Mouse (Mus musculus): ENCODE results near the gene Flywch1. TPM values are rescaled to one million over a fixed set of nuclear protein-coding genes. Genes with fewer than 3 reads are reported as not detected.

Flywch1 gene
- polyA plus RNA-seq, 1 experiment from 2014 or later = 48.9 TPM

- WGBS = 49% methylated on average over 38 of the region's 38 CpGs
- no peak for ATAC-seq (ENCODE audit: insufficient read depth, low FRiP score, low read depth)
- H3K27me3 ChIP-seq (replicated peaks) = peaks cover 56% of the 10 kb centered on the region
- H3K4me1 ChIP-seq = peaks cover 41% of the 10 kb centered on the region
- no peak overlapping the region for H3K9ac ChIP-seq
- H3K36me3 ChIP-seq = no peaks in the 10 kb centered on the region
- no peak overlapping the region for H3K27ac ChIP-seq
- H3K9me3 ChIP-seq = no peaks in the 10 kb centered on the region
- H3K4me2 ChIP-seq = 0 out of 2 replicates have a peak overlapping the region, but pooled peaks have one; percentile 40
- H3K4me3 ChIP-seq (replicated peaks) = no peak overlapping the region
Measured at GRCm38 (mm10) chr17:23741359-23742209, 29.8 kb downstream of the Flywch1 start.

DNA sequence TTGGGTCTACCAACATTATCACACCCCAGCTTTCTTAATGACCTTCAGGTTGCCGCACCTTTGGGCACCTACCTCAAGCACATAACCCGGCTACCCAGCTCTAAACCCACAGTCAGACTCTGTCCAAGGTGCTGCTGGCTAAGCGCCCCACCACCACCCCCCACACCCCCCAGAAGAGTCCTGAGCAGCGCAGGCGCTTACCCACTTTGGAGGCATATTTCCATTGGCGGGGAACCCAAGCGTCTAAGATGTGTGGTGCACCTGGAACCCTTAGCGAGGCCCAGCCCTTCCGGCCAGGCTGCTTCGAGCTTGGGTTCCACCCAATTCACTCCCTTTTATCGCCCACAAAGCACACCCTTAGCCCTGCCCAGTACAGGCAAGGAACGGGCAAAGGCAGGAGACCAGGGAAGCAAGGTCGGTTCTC is 30.8 kb downstream of the Flywch1 start, which contains the start of gene Paqr4:
TSS of gene Paqr4 (minus strand) at position 270 of the 424 bp plus-strand sequence.
- ATAC-seq (ENCODE audit: insufficient read depth, low FRiP score, low read depth) = peak; percentile 56
- no peaks in the 10 kb centered on the region for H3K9me3 ChIP-seq
- H3K4me2 ChIP-seq = peak within 1 kb of the TSS; percentile 98
- H3K9ac ChIP-seq = peak within 1 kb of the TSS; percentile 35
- peaks cover 32% of the 10 kb centered on the region for H3K4me1 ChIP-seq
- WGBS = 7% methylated on average over 13 of the region's 13 CpGs
- H3K36me3 ChIP-seq = no peaks in the 10 kb centered on the region
- peak within 1 kb of the TSS; percentile 71 for H3K4me3 ChIP-seq (replicated peaks)
- peaks cover 46% of the 10 kb centered on the region for H3K27me3 ChIP-seq (replicated peaks)
- H3K27ac ChIP-seq = peak within 1 kb of the TSS; percentile 67; the same call in 1 of the 2 replicates

DNA sequence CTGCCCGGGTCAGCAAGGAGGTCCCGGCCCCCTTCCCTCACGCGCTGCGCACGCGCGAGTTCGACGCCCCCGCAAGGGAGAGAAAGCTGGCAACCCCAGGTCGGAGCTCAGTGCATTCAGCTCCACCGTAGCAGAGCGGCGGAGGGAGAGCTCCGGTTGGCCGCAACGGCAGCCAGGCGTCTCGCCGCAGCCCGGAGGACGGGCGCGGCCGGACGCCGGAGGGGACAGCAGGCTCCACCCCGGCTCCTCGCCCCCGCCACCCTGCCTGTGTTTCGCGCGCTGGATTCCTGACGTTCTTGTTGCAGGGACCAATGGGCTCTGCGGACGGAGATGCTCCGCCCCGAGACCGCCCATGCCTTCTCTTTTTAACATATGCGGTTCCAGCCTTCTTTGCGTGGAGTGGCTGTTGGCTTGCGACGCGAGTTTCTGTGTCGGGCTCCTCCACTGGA is 31.2 kb downstream of the Flywch1 start:
- WGBS = 0% methylated on average over 43 of the region's 46 CpGs
- Histone ChIP-seq H3K4me1 (peaks cover 27% of the 10 kb centered on the region), H3K9ac (peak overlapping the region; percentile 35), H3K9me3 (no peaks in the 10 kb centered on the region), H3K36me3 (no peaks in the 10 kb centered on the region), H3K27me3 (replicated peaks) (peaks cover 43% of the 10 kb centered on the region), H3K4me3 (replicated peaks) (peak overlapping the region; percentile 71), H3K27ac (peak overlapping the region; percentile 67; the same call in 1 of the 2 replicates), H3K4me2 (peak overlapping the region; percentile 98)
- ATAC-seq (ENCODE audit: insufficient read depth, low FRiP score, low read depth) = peak; percentile 86

DNA sequence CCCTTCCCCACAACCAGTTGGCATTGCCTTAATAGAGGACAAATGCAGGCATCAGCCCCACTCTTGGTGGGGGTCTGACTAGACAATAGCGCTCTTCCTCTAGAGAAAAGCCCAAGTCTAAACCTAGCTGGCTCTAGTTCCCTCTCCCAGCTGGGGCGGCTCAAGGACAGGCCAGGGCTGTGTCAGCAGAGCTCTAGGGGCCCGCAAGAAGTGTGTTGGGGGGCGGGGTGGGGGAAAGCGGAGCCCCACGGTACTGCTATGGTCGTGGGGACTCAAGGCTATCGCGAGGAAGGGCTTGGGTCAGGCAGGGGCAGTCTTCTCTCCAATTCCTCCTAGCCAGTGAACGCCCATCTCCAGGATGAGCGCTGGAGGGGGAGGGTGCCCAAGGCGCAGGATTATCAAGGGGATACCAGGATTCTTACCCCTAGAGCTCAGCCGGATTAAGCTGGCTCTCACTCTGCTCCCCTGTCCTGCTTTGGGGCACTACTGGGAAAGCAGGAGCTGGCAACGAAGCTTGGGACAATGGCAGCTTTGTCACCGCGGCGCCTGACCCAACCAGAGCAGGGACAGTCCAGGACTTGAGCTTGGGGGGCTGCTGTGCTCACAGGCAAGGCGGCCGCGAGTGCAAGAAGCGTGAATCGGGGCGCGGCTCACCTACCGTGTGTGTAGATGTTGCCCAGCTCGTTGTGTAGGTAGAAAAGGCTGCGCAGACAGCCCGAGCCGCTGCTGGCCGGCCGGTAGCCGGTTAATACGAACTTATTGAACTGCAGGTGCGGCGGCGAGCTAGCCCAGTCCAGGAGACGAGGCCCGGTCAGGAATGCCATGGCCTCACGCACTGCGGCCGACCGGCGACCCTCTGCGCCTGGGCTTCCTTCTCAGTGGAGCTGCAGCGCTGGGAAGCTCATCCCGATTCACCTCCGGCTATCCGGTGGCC is 31.9 kb downstream of the Flywch1 start:
- WGBS = under 1% methylated on average over 48 of the region's 48 CpGs
- peak overlapping the region; percentile 71 for H3K4me3 ChIP-seq (replicated peaks)
- no peaks in the 10 kb centered on the region for H3K9me3 ChIP-seq
- H3K4me1 ChIP-seq = peaks cover 20% of the 10 kb centered on the region
- peak overlapping the region; percentile 35 for H3K9ac ChIP-seq
- H3K27me3 ChIP-seq (replicated peaks) = peaks cover 36% of the 10 kb centered on the region
- peak overlapping the region; percentile 98 for H3K4me2 ChIP-seq
- ATAC-seq (ENCODE audit: insufficient read depth, low FRiP score, low read depth) = peak; percentile 9; the same call in 1 of the 2 replicates
- H3K27ac ChIP-seq = peak overlapping the region; percentile 67; the same call in 1 of the 2 replicates
- H3K36me3 ChIP-seq = no peaks in the 10 kb centered on the region

DNA sequence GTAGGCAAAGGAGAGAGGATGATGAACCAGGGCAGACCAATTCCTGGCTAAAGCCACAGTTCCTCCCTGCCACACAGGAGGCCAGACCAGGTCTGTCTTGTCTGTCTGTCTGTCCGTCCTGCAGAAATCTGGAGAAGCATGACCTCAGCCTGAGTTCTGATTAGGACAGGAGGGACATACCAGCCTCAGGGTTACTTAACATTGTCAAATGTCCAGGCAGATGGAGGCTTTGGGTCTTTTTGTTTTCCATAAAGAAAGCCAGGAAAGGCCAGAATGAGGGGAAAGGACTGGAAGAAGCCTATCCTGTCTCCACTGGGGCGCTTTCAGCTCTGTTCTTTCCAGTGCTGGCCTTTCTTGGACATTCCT is 32.6 kb downstream of the Flywch1 start:
- Histone ChIP-seq H3K4me3 (replicated peaks) (peak overlapping the region; percentile 71), H3K9ac (0 out of 2 replicates have a peak overlapping the region, but pooled peaks have one; percentile 4), H3K36me3 (no peaks in the 10 kb centered on the region), H3K27me3 (replicated peaks) (peaks cover 30% of the 10 kb centered on the region), H3K27ac (no peak overlapping the region), H3K4me2 (peak overlapping the region; percentile 98), H3K4me1 (peaks cover 20% of the 10 kb centered on the region), H3K9me3 (no peaks in the 10 kb centered on the region)
- no peak for ATAC-seq (ENCODE audit: insufficient read depth, low FRiP score, low read depth)
- WGBS = 51% methylated on average over 2 of the region's 2 CpGs

DNA sequence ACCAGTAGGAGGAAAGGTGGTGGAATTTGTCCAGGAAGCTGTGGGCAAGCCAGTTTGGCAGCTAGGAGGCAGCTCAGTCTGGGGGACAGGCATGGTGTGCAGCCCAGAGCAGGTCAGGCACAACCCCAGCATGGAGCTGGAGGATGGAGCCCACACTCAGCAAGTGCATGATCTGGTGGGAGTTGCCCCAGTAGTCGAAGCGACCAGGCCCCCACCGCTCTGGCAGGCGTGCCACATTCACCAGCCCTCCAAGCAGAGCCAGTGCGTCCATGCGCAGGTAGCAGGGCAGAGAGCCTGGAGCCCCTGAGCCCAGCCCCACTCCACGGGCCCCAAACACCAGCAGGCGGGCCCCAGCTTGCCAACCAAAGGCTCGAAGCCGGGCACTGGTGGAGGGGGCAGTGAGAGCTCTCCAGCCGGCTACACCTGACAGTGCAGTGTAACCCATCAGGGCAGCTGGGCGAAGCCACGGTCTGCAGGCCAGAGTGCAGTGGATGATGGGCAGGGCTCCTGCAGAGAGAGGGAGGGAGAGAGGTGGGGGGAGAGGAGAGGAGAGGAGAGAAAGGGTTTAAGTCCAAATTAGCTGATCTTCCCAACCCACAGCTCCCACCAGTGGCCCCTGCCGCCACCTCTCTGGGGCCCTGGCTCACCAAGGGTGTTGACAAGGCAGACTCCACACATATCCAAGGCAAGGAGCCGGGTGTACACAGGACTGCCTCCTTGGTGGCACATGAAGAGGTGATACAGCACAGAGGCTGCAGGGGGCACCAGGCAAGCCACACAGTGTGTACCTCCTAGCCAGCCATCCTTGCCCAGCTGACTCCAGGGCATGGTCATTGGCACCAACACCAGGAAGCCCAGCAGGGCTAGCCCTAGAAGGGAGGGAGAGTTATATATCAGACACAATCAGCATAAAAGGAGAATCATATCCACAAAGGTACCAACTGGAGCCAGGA is 33.6 kb downstream of the Flywch1 start:
- Histone ChIP-seq H3K9ac (no peak overlapping the region), H3K4me2 (0 out of 2 replicates have a peak overlapping the region, but pooled peaks have one; percentile 5), H3K9me3 (no peaks in the 10 kb centered on the region), H3K4me1 (peaks cover 20% of the 10 kb centered on the region), H3K27ac (0 out of 2 replicates have a peak overlapping the region, but pooled peaks have one; percentile 44), H3K27me3 (replicated peaks) (peaks cover 20% of the 10 kb centered on the region), H3K4me3 (replicated peaks) (no peak overlapping the region), H3K36me3 (no peaks in the 10 kb centered on the region)
- ATAC-seq (ENCODE audit: insufficient read depth, low FRiP score, low read depth) = no peak
- WGBS = 69% methylated on average over 15 of the region's 15 CpGs

- Histone ChIP-seq H3K9ac (no peak overlapping the region), H3K4me3 (replicated peaks) (no peak overlapping the region), H3K27ac (no peak overlapping the region), H3K9me3 (no peaks in the 10 kb centered on the region), H3K27me3 (replicated peaks) (no peaks in the 10 kb centered on the region), H3K4me2 (no peak overlapping the region), H3K4me1 (peaks cover 5% of the 10 kb centered on the region; the same call in 1 of the 2 replicates), H3K36me3 (no peaks in the 10 kb centered on the region)
- 80% methylated on average over 1 of the region's 1 CpGs for WGBS
- ATAC-seq (ENCODE audit: insufficient read depth, low FRiP score, low read depth) = no peak
Measured at GRCm38 (mm10) chr17:23734341-23734740, 37.1 kb downstream of the Flywch1 start.

DNA sequence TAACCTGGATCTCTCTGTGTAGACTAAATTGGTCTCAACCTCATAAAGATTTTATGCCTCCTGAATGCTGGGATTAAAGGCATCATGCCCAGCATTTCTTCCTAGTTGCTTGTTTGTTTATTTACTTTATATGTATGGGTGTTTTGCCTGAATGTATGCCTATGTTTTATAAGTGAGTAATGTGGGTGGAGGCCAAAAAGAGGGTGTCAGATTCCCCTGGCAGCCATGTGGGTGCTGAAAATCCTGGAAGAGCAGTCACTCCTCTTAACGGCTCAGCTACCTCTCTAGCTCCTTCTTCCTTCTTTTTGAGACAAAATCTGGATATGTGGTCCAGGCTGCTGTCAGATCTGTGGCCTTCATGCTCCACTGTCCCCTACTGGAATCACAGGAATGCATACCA is 41.0 kb downstream of the Flywch1 start:
- 0 out of 2 replicates have a peak, but pooled peaks cover 3% of the 10 kb centered on the region for H3K4me1 ChIP-seq
- no peak overlapping the region for H3K27ac ChIP-seq
- no peak overlapping the region for H3K4me3 ChIP-seq (replicated peaks)
- no peak overlapping the region for H3K9ac ChIP-seq
- H3K36me3 ChIP-seq = no peaks in the 10 kb centered on the region
- H3K9me3 ChIP-seq = no peaks in the 10 kb centered on the region
- 42% methylated on average over 1 of the region's 1 CpGs for WGBS
- no peak for ATAC-seq (ENCODE audit: insufficient read depth, low FRiP score, low read depth)
- H3K27me3 ChIP-seq (replicated peaks) = no peaks in the 10 kb centered on the region
- H3K4me2 ChIP-seq = no peak overlapping the region

- Histone ChIP-seq H3K27me3 (replicated peaks) (no peaks in the 10 kb centered on the region), H3K27ac (peak overlapping the region; percentile 93), H3K9me3 (no peaks in the 10 kb centered on the region), H3K9ac (peak overlapping the region; percentile 68), H3K4me3 (replicated peaks) (peak overlapping the region; percentile 97), H3K36me3 (no peaks in the 10 kb centered on the region), H3K4me2 (peak overlapping the region; percentile 65), H3K4me1 (0 out of 2 replicates have a peak, but pooled peaks cover 3% of the 10 kb centered on the region)
- under 1% methylated on average over 20 of the region's 20 CpGs for WGBS
- peak; percentile 90 for ATAC-seq (ENCODE audit: insufficient read depth, low FRiP score, low read depth)
Measured at GRCm38 (mm10) chr17:23726758-23727142, 44.7 kb downstream of the Flywch1 start.

DNA sequence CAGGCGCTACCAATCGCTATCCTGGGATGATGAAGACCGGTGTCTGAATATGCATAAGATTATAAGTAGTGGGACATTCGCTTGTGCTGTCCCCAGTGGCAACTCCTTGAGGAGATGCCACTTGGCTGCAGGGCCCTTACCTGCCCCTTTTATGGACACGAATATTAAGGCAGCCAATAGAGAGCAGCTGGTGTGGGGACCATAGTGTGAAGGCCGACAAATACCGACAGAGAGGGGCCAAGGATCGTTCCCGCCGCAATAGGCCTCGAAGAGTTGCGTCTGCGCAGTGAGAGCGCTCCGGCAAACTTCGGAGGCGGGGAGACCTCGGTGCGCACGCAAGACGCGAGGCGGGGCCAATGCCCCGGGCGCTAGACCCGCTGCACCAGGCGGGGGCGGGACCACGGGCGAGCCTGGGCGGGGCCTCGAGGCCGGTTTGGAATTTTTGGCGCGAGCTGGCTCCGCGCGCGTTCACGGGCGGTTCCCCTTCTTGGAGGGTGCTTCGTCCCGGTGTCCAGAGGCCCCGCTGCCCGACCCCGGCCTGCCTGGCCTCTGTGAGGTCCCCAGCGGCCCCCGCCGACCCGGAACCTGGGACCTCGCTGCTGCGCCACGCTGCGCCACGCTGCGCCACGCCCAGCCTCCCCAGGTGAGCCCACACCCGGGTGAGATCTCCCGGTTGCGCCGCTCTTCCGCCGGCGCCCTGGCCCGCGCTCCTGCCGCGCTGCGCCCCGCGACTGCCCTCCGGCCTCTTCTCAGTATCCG is 45.2 kb downstream of the Flywch1 start, which contains the start of gene Pkmyt1:
TSS of gene Pkmyt1 (plus strand) at position 338 of the 759 bp plus-strand sequence.
- WGBS = under 1% methylated on average over 72 of the region's 73 CpGs
- peak; percentile 95 for ATAC-seq (ENCODE audit: insufficient read depth, low FRiP score, low read depth)
- H3K36me3 ChIP-seq = no peaks in the 10 kb centered on the region
- H3K4me2 ChIP-seq = peak within 1 kb of the TSS; percentile 65
- H3K9ac ChIP-seq = peak within 1 kb of the TSS; percentile 68
- peak within 1 kb of the TSS; percentile 93 for H3K27ac ChIP-seq
- H3K4me3 ChIP-seq (replicated peaks) = peak within 1 kb of the TSS; percentile 97
- no peaks in the 10 kb centered on the region for H3K9me3 ChIP-seq
- no peaks in the 10 kb centered on the region for H3K27me3 ChIP-seq (replicated peaks)
- H3K4me1 ChIP-seq = 0 out of 2 replicates have a peak, but pooled peaks cover 3% of the 10 kb centered on the region

Measured in stomach, embryonic 15.5 days (tissue).